Mouse (Mus musculus) gastrocnemius, postnatal 36 days (tissue): Measurements from ENCODE around the gene Gm5849. TPM values are rescaled to one million over a fixed set of nuclear protein-coding genes. Genes with fewer than 3 reads are reported as not detected.
"Not testable (repeated sequence)": the region's sequence is repeated elsewhere in the genome, so short reads cannot be mapped to it uniquely, and the experiment has no call there.

ENCODE experiments used
- DNase-seq, 2 experiments: peaks; one replicate each; pipeline ENCODE4 v3.0.0; 2022
- intact Hi-C: fragments of 180-260 bp; cut with DNase I; formaldehyde crosslinking; loops from one replicate; pipeline ENCODE4 v1.15.1; 2025
- long read RNA-seq, 2 experiments: library from polyadenylated mRNA; stranded (forward); transcript quantifications; one replicate each; pipeline ENCODE4 v2.0.0; 2021
- total RNA-seq, 2 experiments: library from RNA; stranded (reverse); gene quantifications; 2 replicates each; pipeline ENCODE4 v1.2.3; 2021

The Gm5849 gene
- not detected for total RNA-seq
- long read RNA-seq, experiment 1, result 0 reads
- long read RNA-seq, experiment 2, result 0 reads

GRCm38 (mm10) chr3:90777776-90778175 is at the start of gene Gm5849:
Gene Gm5849, minus strand, starts transcription at chr3:90777876.
- intact Hi-C loops, result not testable (repeated sequence)

DNA sequence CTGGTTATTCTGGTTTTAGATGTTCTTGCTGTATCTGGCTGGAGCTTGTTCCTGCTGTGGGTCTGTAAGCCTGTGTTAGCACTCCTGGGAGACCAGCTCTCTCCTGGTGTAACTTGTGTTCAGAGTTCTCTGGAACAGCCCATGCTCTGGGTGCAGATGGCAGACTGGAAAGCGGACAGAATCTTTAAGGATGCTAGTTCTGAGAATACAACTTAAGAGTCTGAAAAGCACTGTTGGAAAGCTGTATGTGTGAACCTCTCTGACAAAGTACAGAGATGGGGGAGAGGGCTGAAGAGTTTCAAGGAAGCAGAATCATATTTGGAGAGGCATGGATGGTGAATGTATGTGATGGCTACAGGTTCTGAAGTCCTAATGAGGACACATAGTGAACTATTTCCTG is 28.0 kb downstream of the Gm5849 start:
- DNase-seq, result no peak
- intact Hi-C loops, result no loop called here

More at GRCm38 (mm10) chr3:90777776-90778175, at the start of gene Gm5849:
- DNase-seq, result not testable (repeated sequence)

DNA sequence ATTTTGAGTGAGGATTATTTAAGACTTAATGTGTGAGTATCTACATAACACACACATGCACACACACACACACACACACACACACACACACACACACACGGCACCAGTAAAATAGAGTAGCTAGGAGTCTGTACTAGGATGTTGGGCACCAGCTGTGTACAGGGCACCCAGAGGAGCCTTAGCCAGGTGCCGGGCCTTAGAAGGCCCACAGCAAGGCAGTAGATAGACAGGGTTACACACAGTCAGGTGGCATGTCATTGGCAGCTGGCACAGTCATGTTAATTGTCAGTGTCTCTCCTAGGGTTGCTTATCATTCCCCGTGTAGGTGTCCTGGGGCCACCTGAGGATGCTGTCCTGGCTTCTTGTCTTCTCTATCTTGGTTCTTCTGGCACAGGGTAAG is 51.1 kb downstream of the Gm5849 start, which contains the start of gene Pglyrp4:
Gene Pglyrp4, plus strand, starts transcription at position 301 of the 400 bp plus-strand sequence.
- intact Hi-C loops, result no loop called here
- DNase-seq, result no peak

Other genes with a start within 250 kb of the Gm5849 start
- gene S100a16, start 240.6 kb downstream of the Gm5849 start, total RNA-seq, result 10 to 100 TPM; 58.6 to 63.8 TPM
- gene S100a3, start 217.3 kb downstream of the Gm5849 start, total RNA-seq, result not detected
- gene S100a2, start 187.6 kb downstream of the Gm5849 start, total RNA-seq, result not detected
- gene Gm42674, start 176.0 kb downstream of the Gm5849 start, total RNA-seq, result not detected
- gene S100a4, start 174.1 kb downstream of the Gm5849 start, total RNA-seq, result 10 to 100 TPM; 16.4 to 16.5 TPM
- under 1 TPM in 1 of 2 experiments, not detected in 1; 0.72 TPM for gene S100a5, start 169.4 kb downstream of the Gm5849 start, total RNA-seq
- gene S100a6, start 165.0 kb downstream of the Gm5849 start, total RNA-seq, result 10 to 100 TPM; 61.9 to 77.2 TPM
- under 1 TPM in 1 of 2 experiments, not detected in 1; 0.28 TPM for gene S100a7a, start 123.9 kb downstream of the Gm5849 start, total RNA-seq
- not detected for gene S100a8, start 108.9 kb downstream of the Gm5849 start, total RNA-seq
- not detected for gene S100a9, start 82.2 kb downstream of the Gm5849 start, total RNA-seq
- not detected for gene Pglyrp4, start 51.0 kb downstream of the Gm5849 start, total RNA-seq